In genomic region chr10:18845287-18845662, GRCm38 (mm10) we compare ENCODE assay signal across 9 mouse cellular contexts. TPM values are rescaled to one million over a fixed set of nuclear protein-coding genes. Genes with fewer than 3 reads are reported as not detected.
DNase-seq lines count a peak whose midpoint lies in the region; ATAC-seq and TF ChIP-seq lines count a peak whose summit lies in the region.
"Had no signal": no experiment of that assay in that cellular context is flagged by ENCODE, and none has a peak within 500 bp of the region (broad histone marks: within the 10 kb centered on the region; RNA-seq: fewer than 3 reads in every experiment).

No protein-coding gene starts in this region.

- H3K27me3 ChIP-seq in lung, embryonic 16.5 days (ENCODE audit: control insufficient read depth, insufficient read depth, low read depth, low read length), result peaks cover 8% of the 10 kb centered on the region
- H3K27me3 ChIP-seq in forebrain, embryonic 12.5 days, result peaks cover 42% of the 10 kb centered on the region
- H3K27me3 ChIP-seq in kidney, postnatal 0 days (ENCODE audit: insufficient read depth, low read length), result no peaks in the 10 kb centered on the region; the same call in 1 of the 2 replicates
- no peaks in the 10 kb centered on the region; the same call in 1 of the 2 replicates for H3K27me3 ChIP-seq in neural tube, embryonic 14.5 days (ENCODE audit: control insufficient read depth, insufficient read depth, low read length)

- H3K4me1 ChIP-seq in lung, embryonic 16.5 days (replicated peaks; ENCODE audit: control insufficient read depth, insufficient read depth, low read length), result peaks cover 3% of the 10 kb centered on the region; the same call in 1 of the 2 replicates
- H3K4me1 ChIP-seq in forebrain, embryonic 12.5 days, result peaks cover 7% of the 10 kb centered on the region; the same call in 1 of the 2 replicates
- H3K4me1 ChIP-seq in kidney, postnatal 0 days (replicated peaks; ENCODE audit: insufficient read depth, low read length), result 0 out of 2 replicates have a peak, but pooled peaks cover 3% of the 10 kb centered on the region
- no peaks in the 10 kb centered on the region for H3K4me1 ChIP-seq in neural tube, embryonic 14.5 days (ENCODE audit: control insufficient read depth, insufficient read depth, low read length)

- no peaks in the 10 kb centered on the region for H3K36me3 ChIP-seq in lung, embryonic 16.5 days (ENCODE audit: control insufficient read depth, insufficient read depth, low read length)
- H3K36me3 ChIP-seq in forebrain, embryonic 12.5 days (replicated peaks), result no peaks in the 10 kb centered on the region
- H3K36me3 ChIP-seq in kidney, postnatal 0 days (ENCODE audit: insufficient read depth, low read length), result no peaks in the 10 kb centered on the region
- H3K36me3 ChIP-seq in neural tube, embryonic 14.5 days (ENCODE audit: control insufficient read depth, insufficient read depth, low read length), result no peaks in the 10 kb centered on the region

- H3K4me2 ChIP-seq in lung, embryonic 16.5 days (ENCODE audit: low read depth, low read length), result peak overlapping the region; percentile 78
- peak overlapping the region; percentile 95 for H3K4me2 ChIP-seq in forebrain, embryonic 12.5 days
- peak overlapping the region; percentile 89 for H3K4me2 ChIP-seq in kidney, postnatal 0 days (ENCODE audit: low read length)
- H3K4me2 ChIP-seq in neural tube, embryonic 14.5 days (ENCODE audit: low read depth, low read length), result peak overlapping the region; percentile 85

- peak overlapping the region; percentile 57 for H3K4me3 ChIP-seq in lung, embryonic 16.5 days (ENCODE audit: low read length)
- peak overlapping the region; percentile 59 for H3K4me3 ChIP-seq in forebrain, embryonic 12.5 days (replicated peaks)
- H3K4me3 ChIP-seq in kidney, postnatal 0 days (replicated peaks; ENCODE audit: low read depth, low read length), result peak overlapping the region; percentile 49
- peak overlapping the region; percentile 40 for H3K4me3 ChIP-seq in neural tube, embryonic 14.5 days (ENCODE audit: low read depth, low read length)

- TF ChIP-seq CTCF in kidney, postnatal 0 days (IDR thresholded peaks at IDR 0.05; ENCODE audit: low read depth), result no peak

- WGBS in lung, embryonic 16.5 days, result 4% methylated on average over 18 of the region's 18 CpGs
- 5% methylated on average over 18 of the region's 18 CpGs for WGBS in forebrain, embryonic 12.5 days
- 5% methylated on average over 18 of the region's 18 CpGs for WGBS in kidney, postnatal 0 days
- WGBS in neural tube, embryonic 14.5 days, result 6% methylated on average over 18 of the region's 18 CpGs

- no peaks in the 10 kb centered on the region for H3K9me3 ChIP-seq in lung, embryonic 16.5 days (ENCODE audit: control insufficient read depth, low read length)
- no peaks in the 10 kb centered on the region for H3K9me3 ChIP-seq in forebrain, embryonic 12.5 days
- no peaks in the 10 kb centered on the region for H3K9me3 ChIP-seq in kidney, postnatal 0 days (replicated peaks; ENCODE audit: low read length)
- H3K9me3 ChIP-seq in neural tube, embryonic 14.5 days (ENCODE audit: control insufficient read depth, low read length), result no peaks in the 10 kb centered on the region

- H3K27ac ChIP-seq in lung, embryonic 16.5 days (ENCODE audit: low read length), result peak overlapping the region; percentile 78
- H3K27ac ChIP-seq in forebrain, embryonic 12.5 days, result no peak overlapping the region
- peak overlapping the region; percentile 74 for H3K27ac ChIP-seq in kidney, postnatal 0 days
- no peak overlapping the region for H3K27ac ChIP-seq in neural tube, embryonic 14.5 days (ENCODE audit: low read depth, low read length)

- no peak for DNase-seq in lung, adult 18-20 months
- no peak for DNase-seq in kidney, postnatal 0 days (ENCODE audit: low spot score)
- DNase-seq in adrenal gland, adult (ENCODE audit: inconsistent age in 2 of 2, low spot score in 1 of 2), result no peak
- no peak for DNase-seq in layer of hippocampus, postnatal 25 days (ENCODE audit: extremely low spot score in 1 of 2, low spot score in 1 of 2)
- no peak for DNase-seq in adrenal gland, postnatal 10 days
- DNase-seq: layer of hippocampus, adult 9-11 months had no signal

- no peak for ATAC-seq in lung, embryonic 16.5 days (ENCODE audit: low read depth)
- no peak for ATAC-seq in forebrain, embryonic 12.5 days (ENCODE audit: low FRiP score)
- ATAC-seq in kidney, postnatal 0 days (replicated peaks; ENCODE audit: low FRiP score, low read depth), result no peak
- ATAC-seq in neural tube, embryonic 14.5 days (ENCODE audit: low read depth), result no peak

- H3K9ac ChIP-seq in lung, embryonic 16.5 days (ENCODE audit: low read length), result peak overlapping the region; percentile 70
- peak overlapping the region; percentile 56 for H3K9ac ChIP-seq in forebrain, embryonic 12.5 days
- peak overlapping the region; percentile 59 for H3K9ac ChIP-seq in kidney, postnatal 0 days (ENCODE audit: low read depth, low read length)
- H3K9ac ChIP-seq in neural tube, embryonic 14.5 days (replicated peaks; ENCODE audit: low read depth, low read length), result peak overlapping the region; percentile 41

RNA-seq across cellular contexts. Expression of gene Perp, which starts 0.5 kb away (rescaled TPM):
- 51.9 and 53.4 TPM in 2 replicates for polyA plus RNA-seq in lung, embryonic 16.5 days (2015; fragmentation: Nextera tagmentation; extraction: Ambion mirVana)
- 4.7 and 6.5 TPM in 2 replicates for polyA plus RNA-seq in forebrain, embryonic 12.5 days (2016; fragmentation: Nextera tagmentation; extraction: Ambion mirVana)
- polyA plus RNA-seq in kidney, postnatal 0 days (2015; fragmentation: Nextera tagmentation; extraction: Ambion mirVana), result 39.3 and 41.6 TPM in 2 replicates
- polyA plus RNA-seq in neural tube, embryonic 14.5 days (2014; fragmentation: Nextera tagmentation; extraction: Ambion mirVana), result 6.8 and 8.7 TPM in 2 replicates
- total RNA-seq in layer of hippocampus, postnatal 25 days (2021), result 1 to 10 TPM; 2.9 to 3.7 TPM
- total RNA-seq in adrenal gland, postnatal 10 days (2021), result 10 to 100 TPM in 1 of 2 experiments, 1 to 10 TPM in 1; 7.8 to 15.7 TPM

RNA-seq across cellular contexts. Expression of gene Gm4922, which starts 58.7 kb away (rescaled TPM):
- polyA plus RNA-seq in lung, embryonic 16.5 days (2015; fragmentation: Nextera tagmentation; extraction: Ambion mirVana), result not detected in 2 replicates
- polyA plus RNA-seq in forebrain, embryonic 12.5 days (2016; fragmentation: Nextera tagmentation; extraction: Ambion mirVana), result 0.17 and 0.22 TPM in 2 replicates
- polyA plus RNA-seq in kidney, postnatal 0 days (2015; fragmentation: Nextera tagmentation; extraction: Ambion mirVana), result not detected in 2 replicates
- polyA plus RNA-seq in neural tube, embryonic 14.5 days (2014; fragmentation: Nextera tagmentation; extraction: Ambion mirVana), result 0.22 and 0.44 TPM in 2 replicates
- total RNA-seq in layer of hippocampus, postnatal 25 days (2021), result not detected
- not detected for total RNA-seq in adrenal gland, postnatal 10 days (2021)

Comparison
In these comparisons a context has a peak if more than half of its experiments do, and no peak if none do; other contexts are left out.
1. H3K27ac ChIP-seq: peak in lung, embryonic 16.5 days (single experiment) and kidney, postnatal 0 days (single experiment); none in forebrain, embryonic 12.5 days (single experiment) and neural tube, embryonic 14.5 days (single experiment).
2. Peak in every context shown above with its lines, with median percentiles within 50 percentile points of each other: H3K4me2 ChIP-seq, H3K4me3 ChIP-seq and H3K9ac ChIP-seq.